Mouse (Mus musculus) thymus, adult 18-20 months (tissue): Measurements from ENCODE around the gene Erh.

Experiments used
- DNase-seq, 2 experiments: peaks; one replicate each; pipeline ENCODE4 v3.0.0; 2022; ENCODE audit warnings: mixed read lengths in 2 of 2

Erh gene

GRCm38 (mm10) chr12:80615371-80616257, 28.5 kb downstream of the Erh start:
- no peak for DNase-seq

- no peak for DNase-seq
These were observed 31.9 kb downstream of the Erh start for GRCm38 (mm10) chr12:80612113-80612791.

DNA sequence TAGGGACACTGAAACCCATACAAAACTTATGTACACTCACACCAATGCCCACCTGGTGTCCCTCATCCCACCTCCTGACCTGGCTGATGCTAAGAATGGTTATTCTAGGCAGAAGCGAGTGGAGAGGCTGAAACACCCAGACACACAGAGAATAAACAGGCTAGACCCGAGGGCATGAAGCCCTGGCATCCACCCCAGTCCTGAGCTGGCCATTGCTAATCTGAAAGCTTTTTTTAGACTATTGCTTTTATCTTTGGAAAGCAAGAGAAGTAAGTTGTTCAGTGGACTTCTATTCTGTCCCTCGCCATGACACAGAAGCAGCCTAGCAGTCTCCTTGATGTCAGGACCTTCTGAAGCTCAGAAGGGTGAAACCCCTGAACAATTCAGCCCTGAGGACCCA, 34.2 kb downstream of the Erh start:
- DNase-seq, result no peak

DNA sequence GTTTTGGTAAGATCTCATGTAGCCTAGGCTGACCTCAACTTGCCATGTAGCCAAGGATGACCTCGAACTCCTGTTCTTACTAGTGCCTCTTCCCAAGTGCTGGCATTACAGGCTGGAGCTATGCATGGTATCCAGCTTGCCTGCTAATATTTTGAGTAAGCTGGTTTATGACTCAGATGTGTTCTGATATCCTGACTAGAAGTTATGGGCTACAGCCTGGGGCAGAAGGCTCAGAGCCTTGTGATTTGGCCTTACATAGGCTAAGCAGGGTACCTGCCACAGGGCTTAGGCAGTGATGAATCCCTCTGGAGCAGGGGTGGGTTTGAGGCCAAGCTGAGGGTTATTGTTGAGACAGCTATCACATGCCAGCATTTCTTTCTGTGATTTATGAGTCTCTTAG, 35.6 kb downstream of the Erh start:
- no peak for DNase-seq

GRCm38 (mm10) chr12:80604218-80604617, 39.9 kb downstream of the Erh start:
- DNase-seq, result no peak

GRCm38 (mm10) chr12:80603566-80603965, 40.6 kb downstream of the Erh start:
- no peak for DNase-seq

DNA sequence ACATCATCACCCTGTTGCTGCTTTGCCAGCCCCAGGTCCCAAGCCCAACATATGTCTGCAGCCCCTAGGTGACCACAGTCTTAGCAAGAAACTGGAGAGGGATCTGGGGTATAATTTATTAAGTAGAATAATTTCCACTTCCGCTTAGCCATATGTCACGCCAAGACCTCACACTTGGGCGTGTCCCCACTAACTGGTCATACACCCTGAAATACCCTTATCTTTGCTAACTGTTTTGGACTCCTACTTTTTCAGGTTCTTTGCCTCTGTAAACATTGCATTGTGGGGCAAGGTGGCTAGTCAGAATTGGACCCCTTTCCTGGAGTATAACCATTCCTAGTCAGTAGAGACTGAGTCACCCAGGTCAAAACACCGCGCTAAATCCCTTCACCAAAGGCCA, 41.7 kb downstream of the Erh start:
- DNase-seq, result no peak

DNA sequence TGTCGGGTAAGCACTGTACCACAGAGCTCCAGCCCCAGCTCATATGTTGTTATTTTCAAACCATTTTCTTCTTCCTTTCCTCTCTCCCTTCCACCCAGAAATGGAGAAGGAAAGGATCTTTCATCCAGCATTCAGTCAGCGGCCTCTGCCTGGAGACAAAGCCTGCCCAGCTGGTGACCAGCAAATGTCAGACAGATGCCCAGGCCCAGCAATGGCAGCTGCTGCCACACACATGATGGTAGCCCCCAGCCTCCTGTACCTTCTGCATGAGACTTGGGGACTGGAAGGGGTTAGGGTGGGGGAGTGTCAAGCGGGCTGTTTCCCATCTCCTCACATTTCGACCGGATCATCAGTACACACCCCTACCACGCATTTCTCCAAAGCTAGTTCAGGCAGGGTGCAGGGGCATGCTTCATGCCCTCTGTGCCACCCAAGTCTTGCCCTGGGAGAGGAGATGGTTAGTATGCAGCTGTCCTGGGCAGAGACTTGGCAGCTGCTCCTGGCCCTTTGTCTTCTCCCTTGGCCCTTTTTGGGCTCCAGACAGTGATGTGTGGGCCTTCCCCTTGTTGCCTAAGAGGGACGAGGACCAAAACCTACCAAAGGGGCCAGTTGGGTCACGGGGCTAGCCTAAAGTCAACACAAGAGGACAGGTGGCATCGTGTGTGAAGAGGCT, 42.4 kb downstream of the Erh start:
- no peak for DNase-seq

- DNase-seq, result no peak
These were observed 45.4 kb downstream of the Erh start for GRCm38 (mm10) chr12:80598756-80599155.

DNA sequence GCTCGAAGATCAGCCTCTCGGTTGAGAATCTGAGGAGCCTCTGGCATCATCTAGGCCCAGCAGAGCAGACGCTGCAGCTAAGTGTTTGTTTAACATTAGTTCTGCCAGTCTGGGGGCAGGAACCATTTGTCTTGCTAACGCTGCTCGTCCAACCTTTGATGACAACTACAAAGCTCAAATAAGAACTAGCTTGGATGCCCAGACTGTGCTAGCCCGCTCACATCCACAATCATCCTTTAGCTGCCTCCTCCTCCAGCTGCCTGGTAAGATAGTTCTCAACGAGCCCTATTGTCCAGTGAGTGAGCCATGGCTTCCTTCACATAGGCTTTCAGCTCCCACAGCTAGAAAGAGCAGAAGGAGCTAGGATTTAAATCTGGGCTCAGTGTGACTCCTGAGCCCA, 45.9 kb downstream of the Erh start:
- DNase-seq, result no peak

GRCm38 (mm10) chr12:80595968-80596367, 48.2 kb downstream of the Erh start:
- DNase-seq, result no peak

GRCm38 (mm10) chr12:80595566-80595965, 48.6 kb downstream of the Erh start:
- DNase-seq, result no peak

DNA sequence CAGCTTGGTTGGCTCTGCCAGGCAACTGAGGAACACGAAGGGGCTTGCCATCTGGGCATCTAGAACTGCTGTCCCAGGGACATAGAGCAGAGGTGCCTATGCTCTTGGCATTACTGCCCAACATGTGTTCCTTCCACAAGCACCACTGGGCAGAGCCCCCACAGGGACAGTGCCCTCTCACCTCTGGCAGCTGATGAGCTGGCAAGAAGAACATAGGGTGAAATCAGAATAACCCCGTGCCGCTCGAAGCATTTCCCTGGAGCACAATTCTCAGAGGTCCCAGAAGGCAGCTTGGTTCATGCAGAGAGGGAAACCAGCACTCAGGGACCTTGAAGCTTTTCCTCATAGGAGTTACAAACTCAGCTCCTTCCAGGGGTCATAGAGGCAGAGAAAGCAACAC, 49.4 kb downstream of the Erh start:
- no peak for DNase-seq

- no peak for DNase-seq
These were observed 50.0 kb downstream of the Erh start for GRCm38 (mm10) chr12:80594141-80594540.

DNA sequence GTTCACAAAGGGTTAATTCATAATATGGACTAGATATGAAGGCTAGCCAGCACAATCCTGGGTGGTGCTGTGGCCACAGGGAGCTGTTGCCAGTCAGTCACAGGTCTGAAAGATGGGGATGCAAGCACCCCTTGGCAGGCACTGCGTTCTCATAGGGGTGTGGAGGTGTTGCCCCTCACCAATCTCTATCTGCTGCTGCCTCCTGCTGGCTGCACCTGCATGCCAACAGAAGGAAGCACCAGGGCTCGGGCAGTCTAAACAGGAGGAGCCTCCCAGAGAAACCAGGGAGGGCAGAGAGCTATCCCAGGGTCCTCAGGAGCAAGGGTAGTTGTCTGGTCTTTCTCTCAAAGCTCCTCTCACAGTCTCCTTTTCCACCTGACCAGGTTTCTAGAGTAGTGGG, 59.2 kb downstream of the Erh start:
- DNase-seq, result peak in 1 of 2 experiments; percentile 7
